Mouse (Mus musculus) forebrain, embryonic 14.5 days (tissue): ENCODE measurements around the gene Ppp1r11. TPM values are rescaled to one million over a fixed set of nuclear protein-coding genes. Genes with fewer than 3 reads are reported as not detected.

Source experiments
- ATAC-seq: fragments of 200-750 bp; cut with Nextera tagmentation; 2 replicates; pipeline ENCODE4 v1.8.0; 2017; ENCODE audit warnings: mild to moderate bottlenecking, moderate library complexity
- DNase-seq: peaks from one replicate; pipeline ENCODE4 v3.0.0-alpha.2; 2015; ENCODE audit warnings: low spot score
- H3K27ac ChIP-seq: fragments of 300-500 bp; sonication (generic); 2 replicates; pipeline ENCODE4 v1.5.1; 2014; ENCODE audit warnings: low read depth, mild to moderate bottlenecking, control low read depth, low read length, moderate library complexity
- H3K27me3 ChIP-seq: fragments of 300-500 bp; sonication (generic); replicated peaks from 2 replicates; pipeline ENCODE4 v1.6.1; 2014; ENCODE audit warnings: low read length, control low read depth, mixed read lengths; ENCODE audit not compliant: control insufficient read depth, insufficient read depth
- H3K36me3 ChIP-seq: fragments of 300-500 bp; sonication (generic); 2 replicates; pipeline ENCODE4 v1.6.1; 2014; ENCODE audit warnings: low read length, control low read depth; ENCODE audit not compliant: control insufficient read depth, insufficient read depth
- H3K4me1 ChIP-seq: fragments of 300-500 bp; sonication (generic); 2 replicates; pipeline ENCODE4 v1.6.1; 2014; ENCODE audit warnings: antibody characterized with exemption, low read length, control low read depth; ENCODE audit not compliant: control insufficient read depth, insufficient read depth
- H3K4me2 ChIP-seq: fragments of 300-500 bp; sonication (generic); 2 replicates; pipeline ENCODE4 v1.6.1; 2014; ENCODE audit warnings: mild to moderate bottlenecking, control low read depth, low read length
- H3K4me3 ChIP-seq: fragments of 300-500 bp; sonication (generic); 2 replicates; pipeline ENCODE4 v1.5.1; 2014; ENCODE audit warnings: low read depth, low read length, control low read depth
- H3K9ac ChIP-seq: fragments of 300-500 bp; sonication (generic); 2 replicates; pipeline ENCODE4 v1.6.1; 2014; ENCODE audit warnings: mild to moderate bottlenecking, low read length, control low read depth, moderate library complexity
- H3K9me3 ChIP-seq: fragments of 300-500 bp; sonication (generic); replicated peaks from 2 replicates; pipeline ENCODE4 v1.6.1; 2016; ENCODE audit warnings: low read length, control low read depth, mixed read lengths; ENCODE audit not compliant: control insufficient read depth
- WGBS: fragments of 180-500 bp; shearing (Covaris S2); extraction: QIAGEN DNeasy Blood & Tissue Kit; methylation state at CpG from one replicate; pipeline ENCODE4 v1.1.7; 2014; 5-methylcytosine and 5-hydroxymethylcytosine counted together
- polyA plus RNA-seq: library from polyadenylated mRNA; unstranded; fragments of >200 nt; fragmentation: Nextera tagmentation; extraction: Ambion mirVana; gene quantifications from 2 replicates; pipeline ENCODE4 v1.2.1, GENCODE M21; 2014

Gene Ppp1r11
- polyA plus RNA-seq, 1 experiment from 2014 or later: 228 TPM

DNA sequence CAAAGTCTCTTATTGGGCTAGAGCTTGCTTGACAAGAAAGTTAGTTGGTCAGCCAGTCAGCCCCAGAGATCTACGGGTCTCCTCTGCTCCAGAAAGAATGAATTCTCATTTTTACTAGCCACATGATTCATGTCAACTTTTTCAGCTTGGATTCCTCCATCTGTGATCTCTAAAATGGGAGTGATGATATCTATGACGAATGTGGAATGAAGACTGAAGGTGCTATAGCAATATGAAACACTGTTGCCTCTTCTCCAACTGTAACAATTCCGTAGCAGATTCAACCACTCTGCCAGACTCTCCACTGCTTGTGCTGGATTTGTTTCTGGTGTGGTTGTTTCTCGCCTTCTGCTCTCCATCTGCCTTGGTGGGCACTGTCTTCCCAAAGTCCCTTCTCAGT, 20.4 kb downstream of the Ppp1r11 start:
- DNase-seq (no peak), ATAC-seq (no peak)
- no peaks in the 10 kb centered on the region for H3K4me1 ChIP-seq
- no peaks in the 10 kb centered on the region for H3K9me3 ChIP-seq
- H3K9ac ChIP-seq: no peak overlapping the region
- no peak overlapping the region for H3K4me3 ChIP-seq
- no peak overlapping the region for H3K4me2 ChIP-seq
- 88% methylated on average over 4 of the region's 4 CpGs for WGBS
- no peaks in the 10 kb centered on the region for H3K27me3 ChIP-seq
- H3K36me3 ChIP-seq: no peaks in the 10 kb centered on the region
- no peak overlapping the region for H3K27ac ChIP-seq

DNA sequence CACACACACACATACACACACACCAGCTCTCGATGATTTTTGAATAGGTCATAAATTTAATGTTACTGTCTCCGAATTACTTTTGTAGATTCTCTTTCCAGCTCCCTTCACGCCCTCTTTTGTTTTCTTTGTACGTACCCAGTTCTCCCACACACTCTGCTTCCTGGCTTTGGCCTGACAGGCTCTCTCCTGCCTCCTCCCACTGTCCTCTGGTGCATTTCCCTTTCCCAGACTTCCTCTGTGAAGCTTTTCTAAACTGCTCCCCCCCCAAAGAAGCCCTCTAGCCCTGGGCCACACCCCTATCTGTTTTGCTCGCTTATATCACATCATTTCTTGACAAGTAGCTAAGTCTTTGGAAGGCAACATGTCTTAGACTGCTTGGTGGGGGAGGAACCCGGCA, 21.3 kb downstream of the Ppp1r11 start:
- no peak overlapping the region for H3K27ac ChIP-seq
- H3K9ac ChIP-seq: no peak overlapping the region
- ATAC-seq (no peak), DNase-seq (no peak)
- no peaks in the 10 kb centered on the region for H3K4me1 ChIP-seq
- 83% methylated on average over 6 of the region's 6 CpGs for WGBS
- H3K9me3 ChIP-seq: no peaks in the 10 kb centered on the region
- no peaks in the 10 kb centered on the region for H3K27me3 ChIP-seq
- no peaks in the 10 kb centered on the region for H3K36me3 ChIP-seq
- no peak overlapping the region for H3K4me3 ChIP-seq
- H3K4me2 ChIP-seq: no peak overlapping the region

DNA sequence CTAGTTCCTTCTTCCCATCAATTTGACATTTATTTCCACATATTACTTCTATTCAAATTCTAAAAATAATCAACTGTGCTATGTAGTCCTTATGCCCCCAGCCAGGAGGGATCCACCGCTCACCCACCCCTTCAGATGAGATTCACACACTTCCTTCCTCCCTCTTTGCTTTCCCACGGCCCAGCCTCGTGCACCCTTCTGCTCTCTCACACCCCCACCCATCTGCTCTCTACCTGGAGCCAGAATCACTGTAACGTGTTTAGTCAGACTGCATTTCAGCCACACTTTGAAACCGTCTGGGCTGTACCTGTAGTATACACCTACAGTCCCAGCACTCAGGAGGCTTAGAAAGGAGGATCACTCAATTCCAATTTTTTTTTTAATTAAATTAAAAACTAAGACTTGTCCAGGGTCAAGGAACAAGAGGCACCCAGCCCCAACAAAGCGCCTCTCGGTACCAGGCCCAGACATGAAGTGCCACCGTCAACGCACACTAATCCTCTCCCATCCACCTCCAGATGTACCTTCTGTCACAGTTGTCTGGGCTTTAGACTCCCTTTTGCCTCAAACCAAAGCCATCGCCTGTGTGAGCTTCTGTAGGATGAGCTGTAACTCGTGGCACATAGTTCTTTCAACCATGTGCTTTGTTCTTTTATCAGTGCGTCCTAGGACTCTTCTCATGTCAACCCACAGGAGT, 22.2 kb downstream of the Ppp1r11 start:
- Histone ChIP-seq H3K4me1 (no peaks in the 10 kb centered on the region), H3K9ac (no peak overlapping the region), H3K27ac (no peak overlapping the region), H3K9me3 (no peaks in the 10 kb centered on the region), H3K4me2 (no peak overlapping the region), H3K36me3 (no peaks in the 10 kb centered on the region), H3K4me3 (no peak overlapping the region), H3K27me3 (no peaks in the 10 kb centered on the region)
- no peak for DNase-seq
- WGBS: 79% methylated on average over 12 of the region's 12 CpGs
- ATAC-seq: no peak

DNA sequence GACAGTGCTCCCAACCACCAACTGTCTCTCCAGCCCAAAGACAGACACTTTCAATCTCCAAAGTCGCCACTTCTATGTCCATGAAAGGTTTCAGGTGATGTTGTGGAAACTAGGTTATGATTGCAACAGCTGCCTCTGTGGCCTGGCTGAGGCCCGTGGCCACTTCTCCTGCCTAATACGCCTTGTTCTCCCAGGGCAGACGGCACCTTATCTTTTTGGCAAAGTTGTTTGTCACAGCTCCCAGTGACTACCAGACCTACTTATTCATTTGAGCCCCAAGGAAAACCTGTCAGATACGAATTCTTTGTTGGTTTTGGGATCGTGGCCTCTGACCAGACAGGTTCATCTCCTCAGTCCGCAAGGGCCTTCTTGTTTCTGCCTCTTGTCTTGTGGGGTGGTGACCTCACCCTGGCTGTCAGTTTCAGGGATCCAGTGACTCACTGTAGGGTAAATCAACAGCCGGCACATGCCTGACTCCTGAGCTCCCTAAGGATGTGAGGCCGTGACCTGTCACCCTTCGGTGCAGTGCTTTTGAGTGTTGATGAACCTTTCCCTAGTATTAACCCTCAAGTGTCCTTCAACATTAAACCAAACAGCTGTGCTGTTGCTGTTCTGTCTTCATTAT, 23.9 kb downstream of the Ppp1r11 start:
- H3K36me3 ChIP-seq: no peaks in the 10 kb centered on the region
- no peak for ATAC-seq
- H3K27ac ChIP-seq: no peak overlapping the region
- H3K4me3 ChIP-seq: no peak overlapping the region
- H3K27me3 ChIP-seq: no peaks in the 10 kb centered on the region
- H3K9ac ChIP-seq: no peak overlapping the region
- 71% methylated on average over 10 of the region's 10 CpGs for WGBS
- no peak overlapping the region for H3K4me2 ChIP-seq
- no peak for DNase-seq
- H3K4me1 ChIP-seq: no peaks in the 10 kb centered on the region
- no peaks in the 10 kb centered on the region for H3K9me3 ChIP-seq

DNA sequence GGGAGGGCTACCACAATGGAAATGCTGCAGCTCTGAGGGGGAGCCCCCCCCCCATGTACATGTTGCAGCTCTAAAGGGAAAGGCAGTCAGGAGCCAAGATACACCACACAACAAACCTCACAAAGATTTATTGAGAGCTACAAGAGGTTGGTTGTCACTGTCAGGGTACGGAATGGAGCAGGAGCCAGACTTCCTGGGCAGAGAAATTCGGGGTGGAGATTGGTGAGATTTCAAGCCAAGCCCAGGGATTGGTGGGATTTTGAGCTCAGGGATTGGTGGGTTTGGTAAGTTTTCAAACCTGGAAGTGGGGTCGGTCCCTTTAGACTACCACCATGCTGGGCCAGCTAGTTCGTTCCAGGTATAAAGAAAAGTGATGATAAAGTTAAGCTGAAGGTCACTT, 28.1 kb downstream of the Ppp1r11 start:
- H3K4me2 ChIP-seq: no peak overlapping the region
- no peaks in the 10 kb centered on the region for H3K36me3 ChIP-seq
- DNase-seq: no peak
- WGBS: 62% methylated on average over 4 of the region's 4 CpGs
- no peak overlapping the region for H3K9ac ChIP-seq
- no peak for ATAC-seq
- no peak overlapping the region for H3K4me3 ChIP-seq
- H3K27ac ChIP-seq: no peak overlapping the region
- no peaks in the 10 kb centered on the region for H3K4me1 ChIP-seq
- H3K27me3 ChIP-seq: no peaks in the 10 kb centered on the region
- no peaks in the 10 kb centered on the region for H3K9me3 ChIP-seq

DNA sequence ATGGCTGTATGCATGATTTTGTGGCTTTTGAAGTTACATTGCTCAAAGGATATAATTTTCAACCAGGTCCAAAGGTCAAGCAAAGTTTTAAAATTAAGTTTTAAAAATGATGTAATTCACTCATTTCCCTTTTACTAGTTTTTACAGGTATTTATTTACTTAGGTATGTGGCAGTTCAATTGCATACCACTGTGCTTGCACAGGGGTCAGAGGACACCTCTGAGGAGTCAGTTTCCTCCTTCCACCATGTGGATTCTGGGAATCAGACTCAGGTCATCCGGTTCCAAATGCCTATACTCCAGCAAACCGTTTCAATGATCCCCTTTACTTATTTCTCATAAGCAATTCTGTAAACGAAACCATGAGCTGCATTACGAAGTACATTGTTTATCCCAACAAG, 28.8 kb downstream of the Ppp1r11 start:
- Histone ChIP-seq H3K9ac (no peak overlapping the region), H3K27me3 (no peaks in the 10 kb centered on the region), H3K36me3 (no peaks in the 10 kb centered on the region), H3K9me3 (no peaks in the 10 kb centered on the region), H3K4me3 (no peak overlapping the region), H3K27ac (no peak overlapping the region), H3K4me2 (no peak overlapping the region), H3K4me1 (no peaks in the 10 kb centered on the region)
- 88% methylated on average over 4 of the region's 4 CpGs for WGBS
- DNase-seq (no peak), ATAC-seq (no peak)

DNA sequence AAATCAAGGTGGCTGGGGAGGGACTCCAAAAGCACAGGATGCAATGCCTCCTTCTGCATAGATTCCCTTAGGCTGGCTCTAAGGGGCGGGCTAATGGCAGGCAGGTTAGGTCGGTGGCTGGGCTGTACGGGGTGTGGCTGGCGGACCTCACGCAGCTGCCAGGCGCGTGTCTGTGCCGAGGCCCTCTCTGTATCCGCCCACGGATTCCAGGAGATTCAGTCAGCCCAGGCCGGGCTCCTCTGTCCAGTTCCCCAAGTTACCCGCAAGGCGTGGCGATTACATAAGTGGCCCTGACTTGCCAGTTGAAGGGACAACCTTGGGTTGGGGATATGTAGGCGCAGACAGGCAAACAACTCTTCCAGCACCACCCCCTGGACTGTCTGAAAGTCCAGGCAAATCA, 31.3 kb downstream of the Ppp1r11 start:
- Histone ChIP-seq H3K4me1 (no peaks in the 10 kb centered on the region), H3K27ac (no peak overlapping the region), H3K36me3 (no peaks in the 10 kb centered on the region), H3K4me2 (no peak overlapping the region), H3K27me3 (no peaks in the 10 kb centered on the region), H3K9me3 (no peaks in the 10 kb centered on the region), H3K4me3 (no peak overlapping the region), H3K9ac (no peak overlapping the region)
- 57% methylated on average over 15 of the region's 15 CpGs for WGBS
- DNase-seq (no peak), ATAC-seq (no peak)

DNA sequence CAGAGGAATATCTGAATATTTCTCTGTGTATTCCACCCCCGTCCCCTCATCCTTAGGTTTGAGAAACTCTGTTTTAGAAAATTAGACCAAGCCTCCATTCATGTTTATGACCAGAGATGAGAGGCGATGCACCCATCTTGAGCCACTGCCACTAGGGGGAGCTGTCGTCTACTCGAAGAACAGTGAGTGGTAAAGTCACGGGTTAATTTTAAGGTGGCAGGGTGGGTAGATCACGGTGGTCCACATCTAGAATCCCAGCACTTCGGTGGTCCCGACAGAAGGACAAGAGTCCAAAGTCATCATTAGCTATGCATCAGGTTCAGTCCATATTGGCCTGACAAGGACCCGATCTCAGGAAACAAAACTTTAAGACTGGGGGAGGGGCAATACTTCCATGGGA, 36.5 kb downstream of the Ppp1r11 start:
- H3K4me3 ChIP-seq: no peak overlapping the region
- H3K9ac ChIP-seq: no peak overlapping the region
- WGBS: 15% methylated on average over 9 of the region's 9 CpGs
- no peaks in the 10 kb centered on the region for H3K36me3 ChIP-seq
- no peaks in the 10 kb centered on the region for H3K27me3 ChIP-seq
- no peaks in the 10 kb centered on the region for H3K4me1 ChIP-seq
- H3K9me3 ChIP-seq: no peaks in the 10 kb centered on the region
- ATAC-seq: 0 out of 2 replicates have a peak, but pooled peaks have one; percentile 32
- H3K4me2 ChIP-seq: no peak overlapping the region
- no peak overlapping the region for H3K27ac ChIP-seq
- DNase-seq: peak; percentile 60

DNA sequence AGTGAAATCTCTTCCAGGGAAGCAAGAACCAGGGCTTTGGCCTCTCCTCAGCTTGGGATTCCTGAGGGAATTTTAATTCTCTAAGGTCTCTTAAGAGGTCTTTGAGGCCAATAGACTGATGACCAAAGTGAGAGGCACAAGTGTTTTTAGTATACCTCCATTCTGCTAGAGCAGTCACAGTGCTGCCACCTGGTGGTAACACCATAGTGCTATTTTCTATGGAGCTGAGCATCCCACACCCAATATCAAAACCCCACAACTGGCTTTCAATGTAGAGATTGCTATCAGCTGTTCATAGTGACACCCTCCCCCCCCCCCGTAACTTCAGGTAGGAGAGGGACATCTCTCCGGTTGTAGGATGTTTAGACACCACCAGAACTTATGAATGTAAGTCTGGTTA, 37.4 kb downstream of the Ppp1r11 start:
- no peak overlapping the region for H3K4me3 ChIP-seq
- no peak overlapping the region for H3K27ac ChIP-seq
- H3K4me2 ChIP-seq: no peak overlapping the region
- WGBS: 18% methylated on average over 2 of the region's 2 CpGs
- H3K36me3 ChIP-seq: no peaks in the 10 kb centered on the region
- H3K27me3 ChIP-seq: no peaks in the 10 kb centered on the region
- H3K4me1 ChIP-seq: no peaks in the 10 kb centered on the region
- no peak overlapping the region for H3K9ac ChIP-seq
- ATAC-seq: 0 out of 2 replicates have a peak, but pooled peaks have one; percentile 34
- peak; percentile 88 for DNase-seq
- no peaks in the 10 kb centered on the region for H3K9me3 ChIP-seq
